Mouse (Mus musculus): ENCODE results near the gene Slc19a3. TPM values are rescaled to one million over a fixed set of nuclear protein-coding genes. Genes with fewer than 3 reads are reported as not detected.

Slc19a3 gene
- 0.04 TPM in 2 replicates for polyA plus RNA-seq (2012; rRNA removed)
- polyA plus RNA-seq (2014; fragmentation: Nextera tagmentation; extraction: Ambion mirVana): not detected in 2 replicates

GRCm38 (mm10) chr1:83038109-83038672 is at the start of gene Slc19a3:
TSS of gene Slc19a3 (minus strand) at chr1:83038448.
- TF ChIP-seq CTCF (IDR thresholded peaks at IDR 0.05; ENCODE audit: low read depth): no peak
- no peak for TF ChIP-seq EP300 (IDR thresholded peaks at IDR 0.05; ENCODE audit: low read depth)
- H3K9me3 ChIP-seq (ENCODE audit: control insufficient read depth, low read length): no peaks in the 10 kb centered on the region
- DNase-seq (ENCODE audit: low read depth in 3 of 3, low spot score in 3 of 3): no peak
- H3K4me2 ChIP-seq (ENCODE audit: low read depth): peak within 1 kb of the TSS; percentile 56
- H3K36me3 ChIP-seq (replicated peaks; ENCODE audit: control insufficient read depth, insufficient read depth, low read depth): no peaks in the 10 kb centered on the region
- no peak within 1 kb of the TSS for H3K27ac ChIP-seq
- ATAC-seq (ENCODE audit: insufficient read depth): no peak
- under 1% methylated on average over 25 of the region's 25 CpGs for WGBS (ENCODE audit: insufficient replicate concordance)
- no peak within 1 kb of the TSS for H3K9ac ChIP-seq (replicated peaks)
- H3K4me1 ChIP-seq (replicated peaks; ENCODE audit: control insufficient read depth in 2 of 2, insufficient read depth in 2 of 2, low read length in 1 of 2): no peaks in the 10 kb centered on the region
- peak within 1 kb of the TSS; percentile 35 to 53 for H3K4me3 ChIP-seq (ENCODE audit: insufficient read depth in 1 of 2, low read depth in 2 of 2, low read length in 2 of 2)
- H3K27me3 ChIP-seq (ENCODE audit: control insufficient read depth, insufficient read depth, low read length): no peaks in the 10 kb centered on the region; the same call in 1 of the 2 replicates

- Histone ChIP-seq H3K27ac (no peak overlapping the region), H3K9me3 (ENCODE audit: control insufficient read depth, low read length) (no peaks in the 10 kb centered on the region), H3K27me3 (ENCODE audit: control insufficient read depth, insufficient read depth, low read length) (no peaks in the 10 kb centered on the region), H3K9ac (replicated peaks) (no peak overlapping the region), H3K4me3 (ENCODE audit: insufficient read depth in 1 of 2, low read depth in 2 of 2, low read length in 2 of 2) (no peak overlapping the region), H3K36me3 (replicated peaks; ENCODE audit: control insufficient read depth, insufficient read depth, low read depth) (no peaks in the 10 kb centered on the region), H3K4me2 (ENCODE audit: low read depth) (no peak overlapping the region), H3K4me1 (replicated peaks; ENCODE audit: control insufficient read depth in 2 of 2, insufficient read depth in 2 of 2, low read length in 1 of 2) (no peaks in the 10 kb centered on the region)
- no peak for DNase-seq (ENCODE audit: low read depth in 3 of 3, low spot score in 3 of 3)
- 60% methylated on average over 2 of the region's 2 CpGs for WGBS (ENCODE audit: insufficient replicate concordance)
- no peak for TF ChIP-seq CTCF (IDR thresholded peaks at IDR 0.05; ENCODE audit: low read depth)
- no peak for TF ChIP-seq EP300 (IDR thresholded peaks at IDR 0.05; ENCODE audit: low read depth)
- ATAC-seq (ENCODE audit: insufficient read depth): no peak
Observed at GRCm38 (mm10) chr1:83084790-83085189, 46.5 kb upstream of the Slc19a3 start.

GRCm38 (mm10) chr1:83077016-83077415 is 38.8 kb upstream of the Slc19a3 start:
- Histone ChIP-seq H3K36me3 (replicated peaks; ENCODE audit: control insufficient read depth, insufficient read depth, low read depth) (no peaks in the 10 kb centered on the region), H3K9me3 (ENCODE audit: control insufficient read depth, low read length) (no peaks in the 10 kb centered on the region), H3K4me2 (ENCODE audit: low read depth) (no peak overlapping the region), H3K9ac (replicated peaks) (no peak overlapping the region), H3K27me3 (ENCODE audit: control insufficient read depth, insufficient read depth, low read length) (no peaks in the 10 kb centered on the region), H3K27ac (no peak overlapping the region), H3K4me1 (replicated peaks; ENCODE audit: control insufficient read depth in 2 of 2, insufficient read depth in 2 of 2, low read length in 1 of 2) (no peaks in the 10 kb centered on the region), H3K4me3 (ENCODE audit: insufficient read depth in 1 of 2, low read depth in 2 of 2, low read length in 2 of 2) (no peak overlapping the region)
- TF ChIP-seq EP300 (IDR thresholded peaks at IDR 0.05; ENCODE audit: low read depth) (no peak), CTCF (IDR thresholded peaks at IDR 0.05; ENCODE audit: low read depth) (no peak)
- no peak for DNase-seq (ENCODE audit: low read depth in 3 of 3, low spot score in 3 of 3)
- ATAC-seq (ENCODE audit: insufficient read depth): no peak
- 44% methylated on average over 6 of the region's 6 CpGs for WGBS (ENCODE audit: insufficient replicate concordance)

GRCm38 (mm10) chr1:83076190-83076917 is 38.1 kb upstream of the Slc19a3 start:
- H3K9ac ChIP-seq (replicated peaks): no peak overlapping the region
- TF ChIP-seq EP300 (IDR thresholded peaks at IDR 0.05; ENCODE audit: low read depth) (no peak), CTCF (IDR thresholded peaks at IDR 0.05; ENCODE audit: low read depth) (peak; percentile 78)
- no peaks in the 10 kb centered on the region for H3K36me3 ChIP-seq (replicated peaks; ENCODE audit: control insufficient read depth, insufficient read depth, low read depth)
- DNase-seq (ENCODE audit: low read depth in 3 of 3, low spot score in 3 of 3): peak; percentile 7 to 20 (median 18)
- no peak for ATAC-seq (ENCODE audit: insufficient read depth)
- WGBS (ENCODE audit: insufficient replicate concordance): 36% methylated on average over 11 of the region's 11 CpGs
- no peaks in the 10 kb centered on the region for H3K27me3 ChIP-seq (ENCODE audit: control insufficient read depth, insufficient read depth, low read length)
- H3K9me3 ChIP-seq (ENCODE audit: control insufficient read depth, low read length): no peaks in the 10 kb centered on the region
- H3K4me1 ChIP-seq (replicated peaks; ENCODE audit: control insufficient read depth in 2 of 2, insufficient read depth in 2 of 2, low read length in 1 of 2): no peaks in the 10 kb centered on the region
- H3K4me3 ChIP-seq (ENCODE audit: insufficient read depth in 1 of 2, low read depth in 2 of 2, low read length in 2 of 2): no peak overlapping the region
- no peak overlapping the region for H3K27ac ChIP-seq
- peak overlapping the region; percentile 22; the same call in 1 of the 2 replicates for H3K4me2 ChIP-seq (ENCODE audit: low read depth)

- Histone ChIP-seq H3K9ac (replicated peaks) (no peak overlapping the region), H3K36me3 (replicated peaks; ENCODE audit: control insufficient read depth, insufficient read depth, low read depth) (no peaks in the 10 kb centered on the region), H3K27me3 (ENCODE audit: control insufficient read depth, insufficient read depth, low read length) (no peaks in the 10 kb centered on the region), H3K27ac (no peak overlapping the region), H3K4me3 (ENCODE audit: insufficient read depth in 1 of 2, low read depth in 2 of 2, low read length in 2 of 2) (no peak overlapping the region), H3K4me1 (replicated peaks; ENCODE audit: control insufficient read depth in 2 of 2, insufficient read depth in 2 of 2, low read length in 1 of 2) (no peaks in the 10 kb centered on the region), H3K9me3 (ENCODE audit: control insufficient read depth, low read length) (no peaks in the 10 kb centered on the region), H3K4me2 (ENCODE audit: low read depth) (peak overlapping the region; percentile 22; the same call in 1 of the 2 replicates)
- ATAC-seq (ENCODE audit: insufficient read depth): no peak
- no peak for TF ChIP-seq CTCF (IDR thresholded peaks at IDR 0.05; ENCODE audit: low read depth)
- TF ChIP-seq EP300 (IDR thresholded peaks at IDR 0.05; ENCODE audit: low read depth): no peak
- DNase-seq (ENCODE audit: low read depth in 3 of 3, low spot score in 3 of 3): no peak
- WGBS (ENCODE audit: insufficient replicate concordance): 33% methylated on average over 15 of the region's 15 CpGs
Observed at GRCm38 (mm10) chr1:83075526-83076189, 37.4 kb upstream of the Slc19a3 start.

Data from liver, embryonic 14.5 days (tissue).